Mouse (Mus musculus) limb, embryonic 10.5 days (tissue): Measurements from ENCODE around the gene Ankrd11. TPM values are rescaled to one million over a fixed set of nuclear protein-coding genes. Genes with fewer than 3 reads are reported as not detected.

Experiments used
- DNase-seq: peaks from one replicate; pipeline ENCODE4 v3.0.0-alpha.2; 2017; ENCODE audit warnings: low spot score
- H3K27ac ChIP-seq: fragments of 300-500 bp; sonication (generic); 2 replicates; pipeline ENCODE4 v1.5.1; 2016; ENCODE audit warnings: mild to moderate bottlenecking
- H3K27me3 ChIP-seq: fragments of 300-500 bp; sonication (generic); 2 replicates; pipeline ENCODE4 v1.6.1; 2016; ENCODE audit warnings: low read depth, mild to moderate bottlenecking; ENCODE audit not compliant: poor library complexity, severe bottlenecking
- H3K36me3 ChIP-seq: fragments of 300-500 bp; sonication (generic); 2 replicates; pipeline ENCODE4 v1.6.1; 2016; ENCODE audit warnings: mild to moderate bottlenecking, moderate library complexity
- H3K4me1 ChIP-seq: fragments of 300-500 bp; sonication (generic); 2 replicates; pipeline ENCODE4 v1.6.1; 2016
- H3K4me3 ChIP-seq: fragments of 300-500 bp; sonication (generic); 2 replicates; pipeline ENCODE4 v1.5.1; 2016; ENCODE audit warnings: mild to moderate bottlenecking, moderate library complexity
- H3K9me3 ChIP-seq: fragments of 300-500 bp; sonication (generic); replicated peaks from 2 replicates; pipeline ENCODE4 v1.6.1; 2016; ENCODE audit warnings: mild to moderate bottlenecking
- WGBS: fragments of 180-500 bp; shearing (Covaris S2); methylation state at CpG from one replicate; pipeline ENCODE4 v1.1.7; 2016; 5-methylcytosine and 5-hydroxymethylcytosine counted together
- polyA plus RNA-seq: library from polyadenylated mRNA; unstranded; fragments of >200 nt; fragmentation: Nextera tagmentation; extraction: Ambion mirVana; gene quantifications from 2 replicates; pipeline ENCODE4 v1.2.1, GENCODE M21; 2016

Ankrd11 gene
- polyA plus RNA-seq, 1 experiment from 2014 or later: 54.8 TPM

GRCm38 (mm10) chr8:122904496-122904895 is 137.6 kb downstream of the Ankrd11 start:
- peaks cover 74% of the 10 kb centered on the region for H3K36me3 ChIP-seq
- DNase-seq: no peak
- H3K4me3 ChIP-seq: no peak overlapping the region
- no peak overlapping the region for H3K27ac ChIP-seq
- H3K27me3 ChIP-seq: no peaks in the 10 kb centered on the region
- H3K4me1 ChIP-seq: no peaks in the 10 kb centered on the region
- no peaks in the 10 kb centered on the region for H3K9me3 ChIP-seq
- WGBS: 94% methylated on average over 11 of the region's 11 CpGs

DNA sequence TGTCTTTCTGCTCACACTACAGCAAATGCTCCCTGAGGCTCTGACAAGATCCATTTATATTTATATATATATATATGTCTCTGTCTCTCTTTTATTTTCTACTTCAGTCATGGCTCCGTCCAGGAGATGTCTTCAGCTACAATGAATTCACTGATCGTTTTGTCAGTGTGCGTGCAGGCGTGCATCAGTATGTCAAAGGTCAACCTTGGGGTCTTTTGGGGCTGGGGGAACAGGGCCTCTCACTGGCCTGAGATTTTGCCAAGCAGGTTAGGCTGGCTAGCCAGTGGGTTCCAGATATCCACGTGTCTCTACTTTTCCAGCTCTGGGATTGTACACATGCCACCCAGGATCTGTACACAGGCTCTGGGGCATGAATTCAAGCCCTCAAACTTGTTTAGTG is 139.1 kb downstream of the Ankrd11 start:
- no peak overlapping the region for H3K4me3 ChIP-seq
- H3K9me3 ChIP-seq: no peaks in the 10 kb centered on the region
- H3K4me1 ChIP-seq: no peaks in the 10 kb centered on the region
- peaks cover 77% of the 10 kb centered on the region for H3K36me3 ChIP-seq
- no peaks in the 10 kb centered on the region for H3K27me3 ChIP-seq
- DNase-seq: no peak
- H3K27ac ChIP-seq: no peak overlapping the region
- WGBS: 86% methylated on average over 5 of the region's 5 CpGs

GRCm38 (mm10) chr8:122902581-122902980 is 139.5 kb downstream of the Ankrd11 start:
- H3K4me3 ChIP-seq: no peak overlapping the region
- H3K27me3 ChIP-seq: no peaks in the 10 kb centered on the region
- no peak for DNase-seq
- no peaks in the 10 kb centered on the region for H3K4me1 ChIP-seq
- peaks cover 77% of the 10 kb centered on the region for H3K36me3 ChIP-seq
- WGBS: 93% methylated on average over 3 of the region's 3 CpGs
- H3K9me3 ChIP-seq: no peaks in the 10 kb centered on the region
- H3K27ac ChIP-seq: no peak overlapping the region

GRCm38 (mm10) chr8:122901892-122902515 is 140.1 kb downstream of the Ankrd11 start:
- H3K4me1 ChIP-seq: no peaks in the 10 kb centered on the region
- H3K4me3 ChIP-seq: no peak overlapping the region
- H3K9me3 ChIP-seq: no peaks in the 10 kb centered on the region
- 94% methylated on average over 8 of the region's 8 CpGs for WGBS
- H3K27me3 ChIP-seq: no peaks in the 10 kb centered on the region
- H3K27ac ChIP-seq: no peak overlapping the region
- no peak for DNase-seq
- H3K36me3 ChIP-seq: peaks cover 77% of the 10 kb centered on the region

DNA sequence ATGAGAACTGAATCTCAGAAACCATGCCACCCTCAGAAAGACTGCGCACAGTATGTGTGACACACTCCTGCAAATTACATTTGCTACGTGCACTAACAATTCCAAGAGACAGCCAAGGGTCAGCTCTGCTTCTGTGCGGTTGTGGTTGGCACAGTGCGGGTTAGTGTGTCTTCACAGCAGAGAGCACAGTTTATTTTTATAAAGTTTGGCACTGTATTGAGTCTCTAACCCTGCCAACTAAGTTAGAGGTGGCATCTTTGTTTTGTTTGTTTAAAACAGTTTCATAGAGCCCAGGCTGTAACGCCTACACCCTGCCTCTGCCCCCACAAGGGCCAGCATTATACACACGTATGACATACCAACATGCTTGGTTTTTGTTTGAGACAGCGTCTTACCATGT is 140.6 kb downstream of the Ankrd11 start:
- no peak for DNase-seq
- WGBS: 94% methylated on average over 7 of the region's 7 CpGs

DNA sequence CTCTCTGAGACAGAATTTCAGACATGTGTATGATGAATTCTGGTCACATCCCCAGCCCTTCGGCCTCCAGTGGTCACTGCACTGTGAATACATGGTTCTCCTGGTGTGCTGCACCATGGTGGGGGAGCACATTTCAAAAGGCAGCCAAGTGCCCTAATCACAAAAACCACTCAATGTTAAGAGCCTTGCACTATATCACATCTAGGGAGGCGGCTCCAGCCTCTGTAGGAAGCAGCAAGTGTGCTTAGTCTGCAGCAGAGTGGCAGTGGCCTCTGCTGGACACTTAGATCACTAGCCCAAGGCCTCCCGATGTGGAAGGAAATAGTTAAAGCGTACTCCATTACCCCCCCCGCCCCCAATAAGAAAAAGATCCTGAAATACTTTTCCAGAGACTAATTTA is 143.0 kb downstream of the Ankrd11 start:
- no peak for DNase-seq
- no peak overlapping the region for H3K4me3 ChIP-seq
- H3K27ac ChIP-seq: no peak overlapping the region
- 87% methylated on average over 5 of the region's 5 CpGs for WGBS
- peaks cover 81% of the 10 kb centered on the region for H3K36me3 ChIP-seq
- H3K27me3 ChIP-seq: no peaks in the 10 kb centered on the region
- H3K9me3 ChIP-seq: no peaks in the 10 kb centered on the region
- H3K4me1 ChIP-seq: no peaks in the 10 kb centered on the region

More for the DNA sequence above, 140.6 kb downstream of the Ankrd11 start:
- Histone ChIP-seq H3K36me3 (peaks cover 77% of the 10 kb centered on the region), H3K9me3 (no peaks in the 10 kb centered on the region), H3K4me1 (no peaks in the 10 kb centered on the region), H3K27me3 (no peaks in the 10 kb centered on the region), H3K4me3 (no peak overlapping the region), H3K27ac (no peak overlapping the region)

DNA sequence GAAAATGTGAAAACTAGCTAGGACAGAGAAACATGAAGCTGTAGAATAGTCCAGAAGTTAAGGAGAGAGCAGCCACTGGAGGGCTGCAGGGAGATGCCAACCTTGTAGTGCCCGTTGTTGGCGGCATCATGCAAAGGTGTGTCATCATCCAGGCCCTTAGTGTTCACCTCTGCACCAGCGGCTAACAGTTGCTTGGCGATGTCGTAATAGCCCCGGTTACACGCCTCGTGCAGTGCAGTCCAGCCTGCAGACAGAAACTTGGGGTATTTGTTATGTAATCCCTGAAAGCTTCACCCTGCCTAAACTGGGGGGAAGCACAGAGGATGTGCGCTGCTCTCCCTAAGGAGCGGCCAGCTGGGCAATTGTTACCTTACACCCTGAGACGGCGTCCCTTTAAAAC is 143.6 kb downstream of the Ankrd11 start:
- Histone ChIP-seq H3K27me3 (no peaks in the 10 kb centered on the region), H3K27ac (no peak overlapping the region), H3K9me3 (no peaks in the 10 kb centered on the region), H3K4me1 (no peaks in the 10 kb centered on the region), H3K36me3 (peaks cover 83% of the 10 kb centered on the region), H3K4me3 (no peak overlapping the region)
- DNase-seq: no peak
- 94% methylated on average over 12 of the region's 12 CpGs for WGBS

DNA sequence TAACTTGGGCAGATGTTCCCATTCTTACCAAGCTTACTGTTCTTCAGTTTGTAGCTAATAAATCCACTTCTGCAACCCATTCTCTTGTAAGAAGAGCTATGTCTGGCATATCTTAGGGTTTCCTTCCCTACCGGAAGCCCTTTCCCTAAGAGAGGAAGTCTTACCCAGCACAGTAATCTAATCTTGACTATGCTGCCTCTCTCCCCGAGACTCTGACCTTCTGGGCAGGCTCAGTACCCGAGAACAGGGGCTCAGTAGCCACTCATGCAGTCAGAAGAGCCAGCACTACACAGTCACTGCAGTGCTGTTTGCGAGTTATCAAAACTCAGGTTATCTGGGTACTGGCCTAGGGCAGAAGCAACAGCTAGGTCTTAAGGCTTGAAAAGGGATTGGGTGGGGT is 144.1 kb downstream of the Ankrd11 start:
- Histone ChIP-seq H3K4me3 (no peak overlapping the region), H3K27me3 (no peaks in the 10 kb centered on the region), H3K9me3 (no peaks in the 10 kb centered on the region), H3K4me1 (no peaks in the 10 kb centered on the region), H3K36me3 (peaks cover 87% of the 10 kb centered on the region), H3K27ac (no peak overlapping the region)
- no peak for DNase-seq
- 86% methylated on average over 4 of the region's 4 CpGs for WGBS

DNA sequence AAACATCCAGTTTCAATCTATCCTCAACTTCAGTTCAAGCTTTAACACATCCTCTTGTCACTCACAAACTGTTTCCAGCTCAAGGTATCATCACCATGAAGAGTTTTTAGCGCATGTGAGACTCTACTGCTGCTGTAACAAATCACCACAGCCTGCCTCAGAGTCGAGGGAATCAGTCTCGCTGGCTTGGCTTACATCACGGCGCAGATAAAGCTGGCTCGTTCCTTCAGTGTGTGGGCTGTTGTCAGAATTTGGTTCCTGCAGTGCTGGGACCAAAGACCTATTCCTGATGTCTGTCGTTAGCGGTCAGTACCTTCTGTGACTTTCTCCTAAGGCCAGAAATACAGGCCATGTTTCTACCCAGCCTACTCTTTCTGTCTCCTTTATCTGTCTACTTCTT is 144.9 kb downstream of the Ankrd11 start:
- Histone ChIP-seq H3K4me3 (no peak overlapping the region), H3K4me1 (no peaks in the 10 kb centered on the region), H3K27me3 (no peaks in the 10 kb centered on the region), H3K9me3 (no peaks in the 10 kb centered on the region), H3K36me3 (peaks cover 93% of the 10 kb centered on the region), H3K27ac (no peak overlapping the region)
- DNase-seq: no peak
- 97% methylated on average over 8 of the region's 8 CpGs for WGBS

DNA sequence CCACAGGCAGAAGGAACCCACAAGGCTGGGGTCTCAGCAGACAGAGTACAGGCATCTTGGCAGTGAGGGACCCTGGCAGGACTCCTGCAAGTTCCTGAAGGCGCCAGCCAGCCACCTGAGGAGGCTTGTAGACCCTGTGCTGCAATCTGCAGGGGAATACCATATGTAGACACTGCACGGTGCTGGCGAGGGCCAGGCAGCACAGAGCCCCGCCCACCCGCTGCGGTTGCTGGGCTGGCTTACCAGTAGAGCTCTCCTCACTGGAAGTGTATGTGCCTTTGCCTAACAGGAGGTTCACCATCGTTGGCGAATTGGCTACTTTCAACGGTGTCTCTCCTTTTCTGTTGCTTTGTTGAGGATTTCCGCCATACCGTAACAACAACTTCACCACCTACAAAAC is 145.8 kb downstream of the Ankrd11 start:
- no peaks in the 10 kb centered on the region for H3K9me3 ChIP-seq

DNA sequence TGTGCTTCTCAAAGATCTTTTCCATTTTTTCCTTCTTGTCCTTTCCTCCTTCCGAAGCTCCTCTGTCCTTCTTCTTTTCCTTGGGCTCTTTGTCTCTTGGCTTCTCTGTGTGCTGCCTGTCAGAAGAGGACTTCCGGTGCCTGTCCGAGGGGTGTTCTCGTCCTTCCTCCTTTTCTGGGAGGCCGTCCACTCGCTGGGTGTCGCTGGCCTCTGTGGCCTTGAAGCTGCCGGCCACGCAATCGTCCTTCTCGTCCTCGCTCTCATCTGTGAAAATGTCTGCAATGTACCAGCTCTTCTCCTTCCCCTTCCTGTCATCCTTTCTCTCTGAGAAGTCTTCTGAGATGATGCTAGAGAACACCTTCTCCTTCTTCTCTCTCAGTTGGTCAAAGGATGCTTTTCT is 148.6 kb downstream of the Ankrd11 start:
- no peaks in the 10 kb centered on the region for H3K4me1 ChIP-seq
- DNase-seq: no peak
- H3K36me3 ChIP-seq: peaks cover 100% of the 10 kb centered on the region
- 93% methylated on average over 12 of the region's 12 CpGs for WGBS
- H3K9me3 ChIP-seq: no peaks in the 10 kb centered on the region
- no peaks in the 10 kb centered on the region for H3K27me3 ChIP-seq
- H3K4me3 ChIP-seq: no peak overlapping the region
- H3K27ac ChIP-seq: no peak overlapping the region

More for the DNA sequence above, 145.8 kb downstream of the Ankrd11 start:
- DNase-seq: no peak
- no peaks in the 10 kb centered on the region for H3K4me1 ChIP-seq
- 96% methylated on average over 11 of the region's 11 CpGs for WGBS
- H3K36me3 ChIP-seq: peaks cover 97% of the 10 kb centered on the region
- H3K27ac ChIP-seq: no peak overlapping the region
- no peaks in the 10 kb centered on the region for H3K27me3 ChIP-seq
- H3K4me3 ChIP-seq: no peak overlapping the region

DNA sequence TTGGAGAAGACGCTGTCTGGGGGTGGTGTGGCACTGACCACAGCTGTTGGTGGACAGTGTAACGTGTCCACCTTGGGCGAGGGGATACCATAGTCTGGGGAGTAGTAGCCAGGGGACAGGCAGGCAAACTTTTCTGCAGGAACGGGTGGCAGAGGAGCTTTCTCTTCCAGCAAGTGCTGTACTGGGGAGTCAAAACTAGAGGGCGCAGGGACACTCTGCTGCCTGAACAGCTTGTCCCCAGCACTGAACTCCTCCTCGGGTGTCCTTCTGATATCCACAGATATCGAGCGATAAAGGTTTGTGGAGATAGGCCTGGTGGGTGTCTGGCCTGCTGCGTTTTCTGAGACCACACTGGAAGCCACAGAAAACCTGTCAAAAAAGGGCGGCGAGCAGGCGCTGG is 150.6 kb downstream of the Ankrd11 start:
- Histone ChIP-seq H3K4me1 (no peaks in the 10 kb centered on the region), H3K27me3 (no peaks in the 10 kb centered on the region), H3K36me3 (peaks cover 100% of the 10 kb centered on the region), H3K27ac (no peak overlapping the region), H3K4me3 (no peak overlapping the region), H3K9me3 (no peaks in the 10 kb centered on the region)
- 91% methylated on average over 12 of the region's 12 CpGs for WGBS
- no peak for DNase-seq

- Histone ChIP-seq H3K4me1 (peaks cover 15% of the 10 kb centered on the region), H3K36me3 (peaks cover 75% of the 10 kb centered on the region), H3K27ac (no peak overlapping the region), H3K27me3 (no peaks in the 10 kb centered on the region), H3K4me3 (no peak overlapping the region), H3K9me3 (no peaks in the 10 kb centered on the region)
- DNase-seq: no peak
- WGBS: 87% methylated on average over 10 of the region's 10 CpGs
These were observed 158.4 kb downstream of the Ankrd11 start for GRCm38 (mm10) chr8:122883671-122884070.

DNA sequence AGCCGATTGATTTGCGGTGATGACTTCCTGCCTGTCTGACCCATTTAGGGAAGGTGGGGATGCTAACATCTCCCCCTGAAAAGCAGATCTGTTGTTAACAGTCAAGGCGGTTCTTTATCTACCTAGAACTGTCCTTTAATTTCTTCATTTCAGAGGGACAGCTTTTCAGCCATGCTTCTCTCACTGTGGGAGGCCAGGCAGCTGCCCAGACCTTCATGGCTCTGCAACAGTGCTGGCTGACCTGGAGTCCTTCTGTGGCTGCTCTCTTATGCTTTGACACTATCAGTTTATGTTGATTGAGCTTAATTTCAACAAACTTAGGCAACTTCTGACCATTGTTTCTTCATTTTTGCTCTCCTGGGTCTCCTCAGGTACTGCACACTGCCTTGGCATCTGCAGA is 161.8 kb downstream of the Ankrd11 start:
- Histone ChIP-seq H3K27me3 (no peaks in the 10 kb centered on the region), H3K36me3 (peaks cover 42% of the 10 kb centered on the region), H3K9me3 (no peaks in the 10 kb centered on the region), H3K27ac (no peak overlapping the region), H3K4me1 (peaks cover 23% of the 10 kb centered on the region), H3K4me3 (no peak overlapping the region)
- DNase-seq: no peak
- WGBS: 43% methylated on average over 3 of the region's 3 CpGs
